Mouse (Mus musculus) spleen, postnatal 4 days (tissue): ENCODE data around the gene Hsbp1.
"Not testable (repeated sequence)": the region's sequence is repeated elsewhere in the genome, so short reads cannot be mapped to it uniquely, and the experiment has no call there.

Source experiments
- DNase-seq, 2 experiments: peaks; one replicate each; pipeline ENCODE4 v3.0.0; 2022; ENCODE audit warnings: low spot score in 2 of 2

Hsbp1 gene

GRCm38 (mm10) chr8:119344190-119344856 is at the start of gene Hsbp1:
Gene Hsbp1 (plus strand): TSS chr8:119344488.
- DNase-seq: peak; percentile 94 to 96

GRCm38 (mm10) chr8:119295477-119295876 is 48.8 kb upstream of the Hsbp1 start:
- no peak for DNase-seq

- DNase-seq: not testable (repeated sequence)
These were observed 46.5 kb upstream of the Hsbp1 start for GRCm38 (mm10) chr8:119297752-119298151.

DNA sequence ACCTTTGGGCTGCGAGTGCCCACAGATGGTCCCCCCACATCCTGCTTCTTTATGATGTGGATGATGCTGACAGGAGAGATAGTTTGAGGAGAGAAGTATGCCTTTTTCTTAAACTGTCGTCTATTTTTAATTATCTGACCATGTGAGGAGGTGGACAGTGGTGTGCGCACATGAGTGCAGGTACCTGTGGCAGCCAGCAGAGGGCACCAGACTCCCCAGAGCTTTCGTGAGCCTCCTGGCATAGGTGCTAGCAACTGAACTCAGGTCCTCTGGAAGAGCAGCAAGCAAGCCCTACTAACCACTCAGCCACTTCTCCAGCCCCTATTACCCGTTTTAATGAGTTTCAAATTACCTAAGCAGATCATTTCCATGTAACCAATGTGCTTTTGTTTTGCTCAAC is 44.0 kb upstream of the Hsbp1 start:
- DNase-seq: no peak

- DNase-seq: no peak
These were observed 40.1 kb upstream of the Hsbp1 start for GRCm38 (mm10) chr8:119304196-119304595.

GRCm38 (mm10) chr8:119311412-119311811 is 32.9 kb upstream of the Hsbp1 start:
- DNase-seq: peak in 1 of 2 experiments; percentile 24

DNA sequence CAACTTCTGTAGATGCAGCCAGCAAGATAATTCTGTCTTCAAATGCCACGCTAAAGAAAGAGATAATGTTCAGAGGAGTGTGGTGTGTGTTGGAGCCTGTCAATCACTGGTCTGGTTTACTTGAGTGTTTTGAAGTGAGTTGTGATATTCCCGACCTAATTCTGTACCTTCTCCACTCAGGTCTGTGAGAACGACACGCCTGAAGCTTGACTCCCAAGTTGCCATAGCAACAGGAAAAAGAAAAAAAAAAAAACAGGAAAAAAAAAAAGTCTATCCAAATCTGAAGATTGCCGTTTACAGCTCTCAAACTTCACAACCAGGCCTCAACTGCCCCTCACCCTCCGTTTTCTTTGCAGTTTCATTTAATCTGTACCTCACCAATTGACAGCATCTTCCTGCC is 21.1 kb upstream of the Hsbp1 start:
- no peak for DNase-seq

DNA sequence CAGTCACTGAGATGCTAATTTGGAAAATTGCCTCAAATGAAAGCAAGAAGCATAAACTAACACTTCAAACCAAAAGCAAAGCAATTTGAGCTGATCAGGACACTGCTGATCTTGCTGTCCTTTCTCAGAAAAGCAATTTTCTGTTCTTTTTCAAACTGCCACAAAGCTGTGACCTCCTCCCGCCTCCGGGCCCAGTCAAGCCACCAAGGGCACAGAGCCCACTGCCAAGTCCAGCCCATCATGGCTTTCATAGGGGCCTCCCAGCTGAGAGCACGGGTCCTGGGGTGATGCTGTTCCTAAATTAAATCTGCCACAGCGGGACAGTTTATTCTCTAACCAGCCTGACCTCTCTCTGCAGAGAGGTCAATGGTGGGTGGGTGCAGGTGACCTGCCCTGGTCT is 4.7 kb upstream of the Hsbp1 start:
- no peak for DNase-seq

GRCm38 (mm10) chr8:119343606-119344005 is 682 bp upstream of the Hsbp1 start:
- no peak for DNase-seq

DNA sequence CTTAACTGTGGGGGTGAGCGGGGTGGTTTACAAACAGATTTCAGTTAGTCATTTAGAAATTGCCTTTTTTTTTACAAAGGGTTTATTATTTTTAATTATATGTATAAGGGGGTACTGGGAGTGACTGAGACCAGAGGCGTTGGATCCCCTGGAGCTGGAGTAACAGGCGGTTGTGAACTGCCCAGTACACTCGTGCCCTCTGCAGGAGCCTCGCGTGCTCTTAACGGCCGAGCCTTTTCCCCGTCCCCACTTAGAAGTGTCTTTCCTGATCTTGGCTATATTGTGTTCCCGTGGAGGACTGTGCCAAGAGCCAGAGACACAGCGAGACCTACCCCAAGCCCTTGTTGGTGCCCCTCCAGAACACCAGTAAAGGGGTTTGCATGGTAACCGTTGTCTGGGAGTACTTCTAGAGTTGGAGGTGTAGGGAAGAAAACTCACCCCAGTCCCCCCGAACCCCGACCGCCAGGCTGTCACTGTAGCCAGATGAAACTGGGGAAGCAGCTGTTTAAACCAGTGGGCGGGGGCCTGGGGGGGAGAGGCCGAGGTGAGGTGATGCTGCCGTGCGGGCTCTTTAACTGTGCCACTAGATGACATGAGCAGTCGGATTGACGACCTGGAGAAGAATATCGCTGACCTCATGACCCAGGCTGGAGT is 868 bp downstream of the Hsbp1 start:
- DNase-seq: no peak

DNA sequence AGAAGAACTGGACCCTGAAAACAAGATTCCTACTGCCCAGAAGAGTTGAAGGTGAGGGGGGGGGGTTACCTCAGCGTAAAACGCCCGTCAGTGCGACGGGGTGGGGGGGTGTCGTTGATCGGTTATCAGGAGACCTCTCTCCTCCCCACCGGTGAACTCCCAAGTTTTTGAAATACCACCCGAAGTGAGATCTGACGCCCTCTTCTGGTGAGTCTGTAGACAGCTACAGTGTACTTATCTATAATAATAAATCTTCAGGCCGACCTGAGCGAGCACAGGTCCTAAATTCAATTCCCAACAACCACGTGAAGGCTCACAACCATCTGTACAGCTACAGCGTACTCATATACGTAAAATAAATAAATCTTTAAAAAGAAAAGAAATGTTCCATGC is 1.4 kb downstream of the Hsbp1 start:
- no peak for DNase-seq

DNA sequence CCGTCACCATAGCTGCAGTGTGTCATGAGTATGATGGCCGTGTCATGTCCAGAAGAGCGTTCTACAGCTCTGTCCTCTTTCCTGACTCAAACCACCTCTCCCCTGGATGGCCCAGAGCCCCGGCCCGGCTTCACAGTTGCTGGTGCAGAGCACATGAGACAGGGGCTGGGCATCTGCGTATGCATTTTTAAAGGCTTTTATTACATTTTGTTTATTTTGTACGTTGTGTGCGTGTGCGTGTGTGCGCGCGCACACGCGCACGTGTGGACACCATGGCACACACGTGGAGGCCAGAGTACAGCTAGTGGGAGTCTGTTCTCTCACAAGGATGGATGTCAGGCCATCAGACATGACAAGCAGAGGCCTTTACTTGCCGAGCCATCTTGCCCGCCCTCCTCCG is 7.4 kb downstream of the Hsbp1 start:
- peak in 1 of 2 experiments; percentile 51 for DNase-seq

DNA sequence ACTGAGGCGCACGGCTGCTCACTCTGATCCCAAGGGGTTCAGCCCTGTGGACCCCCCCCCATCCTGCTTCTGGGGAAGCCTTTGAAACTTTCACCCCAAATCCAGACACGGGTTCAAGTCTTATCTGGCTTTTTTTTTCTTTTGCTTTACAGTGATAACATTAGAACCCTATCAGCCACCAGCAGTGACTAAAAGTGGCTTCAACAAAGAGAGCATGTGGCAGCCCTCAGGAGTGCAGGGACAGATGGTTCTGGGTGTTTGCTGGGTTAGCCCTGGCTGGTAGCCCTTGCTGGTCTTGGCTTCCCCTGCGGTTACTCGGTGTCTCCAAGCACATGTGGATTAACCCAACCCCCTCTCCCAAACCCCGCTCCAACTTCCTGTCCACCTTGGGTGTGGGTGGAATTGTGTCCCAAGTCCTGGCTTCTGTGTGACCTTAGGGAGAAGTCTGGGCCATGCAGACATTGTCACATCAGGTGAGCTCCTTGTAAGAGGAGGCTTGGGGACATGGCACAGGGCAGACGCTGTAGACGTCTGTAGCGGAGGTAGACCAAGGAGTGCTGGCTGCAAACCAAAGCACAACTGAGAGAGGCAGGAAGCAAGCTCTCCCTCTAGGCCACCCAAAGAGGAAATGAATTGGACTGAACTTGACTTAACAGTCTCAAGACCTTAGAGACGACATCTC is 8.8 kb downstream of the Hsbp1 start:
- no peak for DNase-seq

GRCm38 (mm10) chr8:119353659-119354023 is 9.4 kb downstream of the Hsbp1 start:
- no peak for DNase-seq

DNA sequence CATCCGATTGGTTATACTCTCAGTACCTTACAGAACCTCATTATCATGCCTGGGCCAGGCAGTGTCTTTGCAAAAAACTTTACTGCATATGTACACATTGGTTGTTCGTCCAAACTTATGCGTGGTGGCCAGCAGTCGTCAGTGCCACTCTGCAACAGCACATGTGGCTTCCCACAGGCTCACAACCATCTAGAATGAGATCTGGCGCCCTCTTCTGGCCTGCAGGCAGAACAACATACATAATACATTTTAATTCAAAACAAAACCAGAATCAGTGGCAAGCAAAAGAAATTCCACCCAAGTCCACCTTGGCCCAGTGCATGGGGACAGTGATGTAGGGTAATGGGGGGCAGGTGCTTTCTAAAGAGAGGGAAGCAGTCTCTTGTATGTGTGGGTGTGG is 12.3 kb downstream of the Hsbp1 start:
- not testable (repeated sequence) for DNase-seq

GRCm38 (mm10) chr8:119358175-119358574 is 13.9 kb downstream of the Hsbp1 start:
- no peak for DNase-seq

DNA sequence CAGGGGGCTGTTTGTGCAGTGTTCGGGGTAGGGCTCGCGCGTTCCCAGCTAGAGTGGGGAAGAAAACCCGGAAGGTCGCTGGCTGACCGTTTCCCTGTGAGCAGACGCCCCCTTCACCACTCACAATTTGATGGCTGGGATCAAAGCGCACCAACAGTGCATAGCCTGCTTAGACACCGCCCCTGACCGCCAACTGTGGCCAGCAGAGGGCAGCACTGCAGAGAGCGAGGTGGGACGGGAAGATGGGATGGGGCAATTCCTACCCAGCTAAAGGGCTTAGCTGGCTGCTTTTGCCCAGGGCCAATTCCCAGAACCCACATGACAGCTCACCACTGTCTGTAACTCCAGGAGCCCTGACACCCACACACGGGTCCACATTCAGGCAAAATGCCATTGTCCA is 14.5 kb downstream of the Hsbp1 start:
- DNase-seq: peak; percentile 65 to 88

GRCm38 (mm10) chr8:119360686-119361295 is 16.5 kb downstream of the Hsbp1 start:
- DNase-seq: no peak

DNA sequence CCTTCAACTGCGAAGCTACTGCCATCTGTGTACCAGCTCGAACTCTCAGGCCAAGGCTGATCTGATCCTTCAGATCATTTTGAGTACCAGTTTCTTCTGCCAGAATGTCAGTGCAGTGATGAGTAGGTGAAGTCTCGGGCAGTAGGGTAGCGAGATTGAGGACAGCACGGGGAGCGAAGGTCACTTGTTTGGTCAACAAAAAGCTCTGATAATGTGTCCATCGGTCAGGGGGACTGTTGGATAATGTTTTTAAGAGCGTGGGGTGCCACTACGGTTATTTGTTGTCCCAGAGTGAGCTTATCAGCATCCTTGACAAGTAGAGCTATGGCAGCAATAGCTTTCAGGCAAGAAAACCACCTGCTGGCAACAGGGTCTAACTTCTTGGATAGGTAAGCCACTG is 30.4 kb downstream of the Hsbp1 start:
- not testable (repeated sequence) for DNase-seq

DNA sequence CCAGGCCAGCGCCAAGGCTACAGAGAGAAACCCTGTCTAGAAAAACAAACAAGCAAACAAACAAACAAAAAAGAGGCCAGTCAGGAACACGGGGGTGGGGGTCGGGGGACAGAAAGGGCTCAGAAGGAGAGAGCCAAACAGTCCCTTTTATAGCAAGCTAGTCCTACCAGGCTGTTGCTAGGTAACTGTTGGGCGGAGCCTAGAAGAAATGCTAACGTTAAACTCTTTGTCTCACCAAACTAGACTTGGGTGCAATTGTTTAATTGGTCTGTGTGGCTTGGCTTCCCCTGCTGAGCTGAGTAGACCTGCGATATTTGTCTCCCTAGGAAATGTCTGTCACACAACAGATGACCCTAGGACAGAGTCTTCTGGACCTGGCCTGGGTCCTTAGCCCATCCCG is 34.2 kb downstream of the Hsbp1 start:
- no peak for DNase-seq

- no peak for DNase-seq
These were observed 36.3 kb downstream of the Hsbp1 start for GRCm38 (mm10) chr8:119380619-119381018.

- peak; percentile 47 to 73 for DNase-seq
These were observed 40.2 kb downstream of the Hsbp1 start for GRCm38 (mm10) chr8:119384478-119384877.

GRCm38 (mm10) chr8:119385854-119386253 is 41.6 kb downstream of the Hsbp1 start:
- no peak for DNase-seq
